Mouse (Mus musculus): ENCODE measurements at regions not wholly inside any gene's neighbourhood (a gene's known extent, or its start where the extent isn't known, plus 50 kb on each side); places are given as distances from the start of the nearest gene placed in this dataset.

DNA sequence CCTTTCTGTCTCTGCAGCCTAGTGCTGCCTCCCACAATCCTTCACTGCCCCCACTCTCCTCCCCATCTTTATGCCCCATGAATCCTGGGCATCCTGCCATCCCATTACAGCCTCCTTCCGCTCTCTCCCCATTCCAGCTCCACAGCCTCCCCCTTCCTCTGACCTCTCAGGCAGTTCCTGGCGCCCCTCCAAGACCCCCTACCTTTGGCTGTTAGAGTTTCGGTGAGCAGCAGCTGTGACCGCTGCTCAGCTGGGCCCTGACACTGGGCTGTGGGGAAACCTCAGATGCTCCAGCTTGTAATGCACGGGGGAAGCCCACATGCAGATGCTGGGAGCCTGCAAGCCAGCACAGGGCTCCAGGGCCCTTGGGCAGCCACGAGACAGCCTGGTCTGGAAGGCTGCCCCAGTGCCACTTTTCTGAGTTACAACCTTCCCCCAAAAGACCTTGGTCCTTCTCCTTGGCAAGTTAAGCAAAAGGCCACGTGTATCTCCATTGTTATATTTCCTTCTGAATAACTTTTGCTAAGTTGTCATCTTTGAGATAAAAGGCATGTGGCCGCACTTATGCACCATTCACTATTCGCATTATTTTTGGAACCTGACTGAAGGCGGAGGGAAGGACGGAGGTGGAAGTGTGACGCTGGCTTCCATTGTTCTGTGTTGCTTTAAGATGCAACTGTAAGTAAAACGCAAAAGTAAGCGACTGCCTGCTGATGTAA is 330.6 kb upstream of the Mki67 start:
- peak; percentile 71 to 77 for DNase-seq (ENCODE audit: low spot score in 2 of 2)

- no peak for DNase-seq (ENCODE audit: low spot score in 2 of 2)
Measured at GRCm38 (mm10) chr7:136047364-136047945, 331.3 kb upstream of the Mki67 start.

- DNase-seq (ENCODE audit: low spot score in 2 of 2): no peak
Measured at GRCm38 (mm10) chr7:136048925-136049586, 332.9 kb upstream of the Mki67 start.

DNA sequence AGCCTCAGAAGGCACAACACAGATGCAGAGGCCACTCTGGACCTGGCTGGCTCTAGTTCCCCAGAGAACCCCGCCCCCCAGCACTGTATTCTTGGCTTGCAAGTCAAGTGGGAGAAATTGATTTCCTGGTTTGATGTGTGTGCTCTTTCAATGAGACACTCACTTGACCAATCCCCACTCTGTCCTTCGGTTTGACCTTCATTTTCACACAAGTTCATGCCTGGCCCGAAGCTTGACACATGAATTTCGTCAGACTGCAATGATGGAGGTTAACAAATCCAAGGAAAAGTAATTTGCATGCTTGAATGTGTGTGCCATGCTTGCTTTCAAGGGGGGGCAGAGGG is 333.4 kb upstream of the Mki67 start:
- DNase-seq (ENCODE audit: low spot score in 2 of 2): no peak

- no peak for DNase-seq (ENCODE audit: low spot score in 2 of 2)
Measured at GRCm38 (mm10) chr7:136050116-136050515, 334.0 kb upstream of the Mki67 start.

GRCm38 (mm10) chr7:136056876-136057484 is 340.8 kb upstream of the Mki67 start:
- DNase-seq (ENCODE audit: low spot score in 2 of 2): no peak

GRCm38 (mm10) chr7:136058319-136058718 is 342.2 kb upstream of the Mki67 start:
- no peak for DNase-seq (ENCODE audit: low spot score in 2 of 2)

DNA sequence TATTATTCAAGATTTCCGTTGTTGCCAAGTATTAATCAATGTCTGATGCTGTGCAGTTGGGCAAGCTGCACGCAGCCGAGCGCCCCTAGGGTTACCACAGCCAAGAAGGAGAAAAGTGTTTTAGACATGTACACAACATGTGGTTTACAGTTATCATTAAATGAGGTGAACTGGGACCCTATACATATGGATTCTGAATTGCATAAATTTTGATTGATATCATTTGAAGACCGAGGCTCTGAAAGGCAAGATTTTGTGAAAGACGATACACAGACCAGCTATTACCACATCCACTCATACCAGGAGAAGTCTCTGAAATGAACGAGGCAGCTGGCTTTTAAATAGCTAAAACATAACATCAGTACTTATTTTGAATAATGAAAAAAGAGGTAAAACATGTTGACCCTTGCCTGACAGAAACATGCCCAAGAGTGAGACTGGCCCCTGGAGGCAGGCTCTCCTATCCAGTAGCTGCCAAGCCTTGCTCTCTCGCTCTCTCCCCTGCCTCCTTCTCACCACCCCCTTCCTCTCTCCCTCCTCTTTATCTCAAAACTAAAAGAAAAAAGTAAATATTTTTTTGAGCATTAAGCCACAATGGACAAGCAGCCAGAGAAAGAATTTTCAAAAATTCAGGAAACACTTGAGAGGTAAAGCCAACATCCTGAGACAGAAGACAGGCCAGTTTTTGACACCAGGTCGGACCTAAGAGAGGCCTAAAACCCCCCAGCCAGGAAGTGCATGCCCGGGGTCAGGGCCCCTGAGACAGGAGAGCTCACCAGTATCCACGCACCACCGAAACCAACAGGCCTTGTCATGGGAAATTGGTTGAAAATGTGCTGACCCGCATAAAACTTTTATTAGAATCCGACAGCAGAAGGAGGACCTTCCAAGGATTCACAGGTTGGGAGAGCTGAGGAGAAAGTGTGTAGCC is 342.9 kb upstream of the Mki67 start:
- DNase-seq (ENCODE audit: low spot score in 2 of 2): no peak

- no peak for DNase-seq (ENCODE audit: low spot score in 2 of 2)
Measured at GRCm38 (mm10) chr7:136059896-136060295, 343.7 kb upstream of the Mki67 start.

- DNase-seq (ENCODE audit: low spot score in 2 of 2): peak; percentile 54 to 74
Measured at GRCm38 (mm10) chr7:136060339-136061073, 344.3 kb upstream of the Mki67 start.

DNA sequence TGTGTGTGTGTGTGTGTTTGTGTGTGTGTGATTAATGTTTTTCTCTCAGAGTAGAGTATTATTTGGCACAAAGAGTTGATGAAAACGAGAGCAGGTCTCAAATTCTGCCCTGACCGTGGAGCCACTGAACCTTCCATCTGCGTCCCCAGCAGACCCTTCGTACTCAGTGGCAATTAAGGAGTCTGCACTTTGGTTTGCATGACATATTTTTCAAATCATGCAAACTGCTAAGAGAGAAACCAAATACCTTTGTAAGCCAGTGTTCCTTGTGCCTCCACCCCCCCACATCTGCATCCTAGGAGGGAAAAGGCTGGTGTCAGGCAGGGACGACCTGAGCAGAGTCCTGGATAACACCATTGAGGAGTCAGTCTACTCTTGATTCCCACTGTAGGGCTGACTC is 346.5 kb upstream of the Mki67 start:
- no peak for DNase-seq (ENCODE audit: low spot score in 2 of 2)

DNA sequence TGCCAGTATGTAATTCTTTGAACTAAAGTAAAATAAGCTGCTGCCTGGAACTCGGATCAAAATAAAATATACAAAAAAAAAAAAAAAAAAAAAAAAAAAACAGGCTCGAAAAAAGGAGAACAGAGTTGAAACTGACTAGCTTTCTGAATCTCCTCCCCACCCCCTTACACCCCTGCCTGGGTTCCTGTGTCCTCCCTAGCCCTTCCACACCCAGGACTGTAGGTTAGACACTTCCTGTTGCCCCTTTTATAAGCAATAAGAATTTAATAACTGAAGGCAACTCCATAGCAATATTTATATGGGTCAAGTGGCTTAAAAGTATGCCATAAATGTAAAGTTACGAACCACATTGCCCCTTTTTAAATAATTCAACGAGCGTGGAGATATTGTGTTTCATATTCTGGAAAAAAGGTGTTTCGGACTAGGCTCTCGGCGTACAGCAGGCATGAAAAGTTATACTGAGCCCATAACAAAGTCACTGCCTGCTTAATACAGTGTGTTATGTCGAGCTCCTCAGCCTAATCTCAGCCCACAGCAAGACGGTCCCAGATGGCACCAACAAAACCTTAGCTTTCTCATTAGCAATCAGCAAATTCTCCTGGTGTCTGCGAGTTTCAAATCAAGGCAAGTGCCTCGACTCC is 349.0 kb upstream of the Mki67 start:
- DNase-seq (ENCODE audit: low spot score in 2 of 2): no peak

DNA sequence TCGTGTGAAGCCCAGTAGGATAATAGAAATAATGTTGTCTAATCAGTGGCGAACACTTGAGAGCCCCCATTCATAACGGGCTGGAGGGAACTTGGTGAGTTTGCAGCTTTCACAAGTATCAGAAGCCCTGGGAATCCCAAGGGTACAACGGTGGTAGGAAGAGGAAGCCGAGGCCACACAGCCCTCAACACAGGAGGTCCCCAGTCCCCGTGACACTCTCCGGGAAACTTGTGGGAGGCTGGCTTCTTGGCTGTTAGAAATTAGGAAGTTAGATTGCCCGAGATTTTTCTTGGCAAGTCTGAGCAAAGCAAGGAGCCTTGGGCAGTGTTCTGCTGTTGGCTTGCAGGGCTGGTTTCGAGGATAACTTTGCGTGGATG is 349.5 kb upstream of the Mki67 start:
- no peak for DNase-seq (ENCODE audit: low spot score in 2 of 2)

- no peak for DNase-seq (ENCODE audit: low spot score in 2 of 2)
Measured at GRCm38 (mm10) chr7:136070881-136071280, 354.7 kb upstream of the Mki67 start.

- no peak for DNase-seq (ENCODE audit: low spot score in 2 of 2)
Measured at GRCm38 (mm10) chr7:136071331-136071730, 355.2 kb upstream of the Mki67 start.

DNA sequence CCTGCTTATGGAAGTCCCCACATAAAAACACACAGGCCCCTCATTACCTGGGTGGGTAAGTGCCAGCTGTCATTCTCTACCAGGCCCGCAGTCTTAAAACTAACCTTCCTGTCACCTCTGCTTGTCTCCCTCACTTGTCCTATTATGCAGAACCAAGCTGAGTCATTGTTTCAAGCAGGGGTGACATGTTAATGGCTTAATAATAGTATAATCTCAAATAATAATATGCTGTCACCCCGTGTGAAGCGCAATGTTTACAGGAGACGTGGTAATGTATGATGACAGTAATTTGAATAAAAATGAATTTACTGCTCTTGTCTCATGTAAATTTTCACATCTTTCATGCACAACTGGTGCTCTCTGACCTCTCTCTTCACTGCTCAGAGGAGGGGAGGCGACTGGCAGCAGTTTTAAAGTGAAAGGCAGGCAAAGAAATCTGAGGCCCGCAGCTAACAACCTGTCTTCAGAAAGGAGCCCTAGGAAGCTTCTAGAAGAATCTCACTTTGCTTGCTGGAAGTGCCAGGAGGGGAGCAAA is 357.2 kb upstream of the Mki67 start:
- DNase-seq (ENCODE audit: low spot score in 2 of 2): no peak

DNA sequence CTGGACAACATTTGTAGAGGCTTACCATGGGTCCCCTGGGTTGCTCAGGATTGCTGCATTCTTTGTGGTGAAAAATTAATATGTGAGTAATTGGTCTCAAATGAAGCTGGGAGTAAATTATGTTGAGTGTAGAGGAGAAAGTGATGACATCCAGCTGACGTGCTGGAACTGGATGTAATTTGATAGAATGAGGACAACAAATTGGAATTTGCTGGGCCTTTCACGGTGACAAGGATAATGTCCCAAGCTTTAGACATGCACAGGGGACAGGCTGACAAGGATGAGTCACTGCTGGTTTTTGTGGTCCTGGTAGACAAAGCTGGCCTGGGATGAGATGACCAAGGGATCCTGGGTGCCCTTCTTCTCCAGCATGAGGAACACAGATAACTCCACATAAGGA is 357.9 kb upstream of the Mki67 start:
- no peak for DNase-seq (ENCODE audit: low spot score in 2 of 2)

GRCm38 (mm10) chr7:136081534-136082252 is 365.5 kb upstream of the Mki67 start:
- peak in 1 of 2 experiments; percentile 17 for DNase-seq (ENCODE audit: low spot score in 2 of 2)

DNA sequence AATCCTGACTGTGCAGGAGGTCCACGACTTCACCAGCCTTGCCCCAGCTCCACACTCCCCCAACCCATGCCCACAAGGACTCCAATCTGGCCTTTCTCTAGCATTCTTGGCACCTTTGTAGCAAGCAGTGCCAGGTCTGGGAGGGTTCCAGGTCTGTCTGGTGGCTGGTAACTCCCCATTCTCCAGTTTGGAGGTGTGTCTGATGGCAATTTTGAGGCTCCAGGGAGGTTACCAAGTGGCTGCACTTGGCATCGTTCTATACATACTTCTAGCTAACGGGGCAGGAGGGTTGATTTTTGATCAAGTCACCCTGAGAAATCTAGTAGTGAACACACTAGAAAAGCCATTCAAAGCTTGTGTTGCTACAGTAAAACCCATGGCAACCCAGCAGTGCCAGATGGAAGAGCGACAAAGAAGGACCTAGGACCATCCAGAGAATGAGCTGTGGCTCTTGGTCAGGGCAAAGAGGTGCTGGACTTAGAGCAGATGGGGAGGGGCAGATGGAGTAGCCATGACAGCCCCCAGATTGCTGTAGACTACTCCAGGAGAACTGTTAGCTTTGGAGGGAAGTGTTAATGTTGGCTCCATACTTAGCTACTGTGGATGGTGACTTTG is 366.2 kb upstream of the Mki67 start:
- DNase-seq (ENCODE audit: low spot score in 2 of 2): peak; percentile 45 to 51

Measured in layer of hippocampus, adult 8-10 months (tissue).